Mouse (Mus musculus): ENCODE results near the gene Slc4a10.

- TF ChIP-seq TAL1 (IDR thresholded peaks at IDR 0.05; ENCODE audit: low read length): no peak
- TF ChIP-seq GATA1 (IDR thresholded peaks at IDR 0.05; ENCODE audit: low read length): no peak
Observed at GRCm38 (mm10) chr2:62279777-62280176, 233.5 kb downstream of the Slc4a10 start.
